Mouse (Mus musculus): ENCODE measurements around the gene Chchd3. TPM values are rescaled to one million over a fixed set of nuclear protein-coding genes. Genes with fewer than 3 reads are reported as not detected.

Gene Chchd3
- polyA plus RNA-seq, 1 experiment: 68.9 TPM

GRCm38 (mm10) chr6:32845463-32845862 is 214.6 kb downstream of the Chchd3 start:
- Histone ChIP-seq H3K4me1 (replicated peaks; ENCODE audit: control insufficient read depth, insufficient read depth, low read length) (no peaks in the 10 kb centered on the region), H3K27ac (ENCODE audit: control insufficient read depth, insufficient read depth, low read length) (no peak overlapping the region), H3K27me3 (ENCODE audit: control insufficient read depth, insufficient read depth, low read length) (no peaks in the 10 kb centered on the region), H3K4me3 (ENCODE audit: control insufficient read depth, insufficient read depth, low read length) (no peak overlapping the region), H3K36me3 (ENCODE audit: control insufficient read depth, insufficient read depth, low read length) (no peaks in the 10 kb centered on the region)
- DNase-seq: no peak
- 86% methylated on average over 1 of the region's 1 CpGs for WGBS
- no peak for TF ChIP-seq POLR2A (IDR thresholded peaks at IDR 0.05; ENCODE audit: control insufficient read depth, extremely low read depth, insufficient read depth, low read length, poor library complexity)
- TF ChIP-seq CTCF (IDR thresholded peaks at IDR 0.05; ENCODE audit: borderline replicate concordance, control insufficient read depth, extremely low read depth, insufficient read depth, low read length, poor library complexity): no peak

- 92% methylated on average over 2 of the region's 2 CpGs for WGBS
- H3K4me3 ChIP-seq (ENCODE audit: control insufficient read depth, insufficient read depth, low read length): no peak overlapping the region
These were observed 222.1 kb downstream of the Chchd3 start for GRCm38 (mm10) chr6:32837939-32838301.

GRCm38 (mm10) chr6:32837165-32837938 is 222.7 kb downstream of the Chchd3 start:
- no peaks in the 10 kb centered on the region for H3K4me1 ChIP-seq (replicated peaks; ENCODE audit: control insufficient read depth, insufficient read depth, low read length)
- no peak for TF ChIP-seq POLR2A (IDR thresholded peaks at IDR 0.05; ENCODE audit: control insufficient read depth, extremely low read depth, insufficient read depth, low read length, poor library complexity)
- TF ChIP-seq CTCF (IDR thresholded peaks at IDR 0.05; ENCODE audit: borderline replicate concordance, control insufficient read depth, extremely low read depth, insufficient read depth, low read length, poor library complexity): no peak
- H3K27ac ChIP-seq (ENCODE audit: control insufficient read depth, insufficient read depth, low read length): no peak overlapping the region
- 96% methylated on average over 7 of the region's 7 CpGs for WGBS
- no peaks in the 10 kb centered on the region for H3K27me3 ChIP-seq (ENCODE audit: control insufficient read depth, insufficient read depth, low read length)
- no peaks in the 10 kb centered on the region for H3K36me3 ChIP-seq (ENCODE audit: control insufficient read depth, insufficient read depth, low read length)
- H3K4me3 ChIP-seq (ENCODE audit: control insufficient read depth, insufficient read depth, low read length): no peak overlapping the region
- DNase-seq: no peak

More at GRCm38 (mm10) chr6:32837939-32838301, 222.1 kb downstream of the Chchd3 start:
- H3K27ac ChIP-seq (ENCODE audit: control insufficient read depth, insufficient read depth, low read length): no peak overlapping the region
- no peaks in the 10 kb centered on the region for H3K27me3 ChIP-seq (ENCODE audit: control insufficient read depth, insufficient read depth, low read length)
- no peaks in the 10 kb centered on the region for H3K4me1 ChIP-seq (replicated peaks; ENCODE audit: control insufficient read depth, insufficient read depth, low read length)
- no peaks in the 10 kb centered on the region for H3K36me3 ChIP-seq (ENCODE audit: control insufficient read depth, insufficient read depth, low read length)
- no peak for DNase-seq
- TF ChIP-seq CTCF (IDR thresholded peaks at IDR 0.05; ENCODE audit: borderline replicate concordance, control insufficient read depth, extremely low read depth, insufficient read depth, low read length, poor library complexity) (no peak), POLR2A (IDR thresholded peaks at IDR 0.05; ENCODE audit: control insufficient read depth, extremely low read depth, insufficient read depth, low read length, poor library complexity) (no peak)

- Histone ChIP-seq H3K4me3 (ENCODE audit: control insufficient read depth, insufficient read depth, low read length) (no peak overlapping the region), H3K27me3 (ENCODE audit: control insufficient read depth, insufficient read depth, low read length) (no peaks in the 10 kb centered on the region), H3K27ac (ENCODE audit: control insufficient read depth, insufficient read depth, low read length) (no peak overlapping the region), H3K4me1 (replicated peaks; ENCODE audit: control insufficient read depth, insufficient read depth, low read length) (no peaks in the 10 kb centered on the region), H3K36me3 (ENCODE audit: control insufficient read depth, insufficient read depth, low read length) (no peaks in the 10 kb centered on the region)
- DNase-seq: no peak
- TF ChIP-seq POLR2A (IDR thresholded peaks at IDR 0.05; ENCODE audit: control insufficient read depth, extremely low read depth, insufficient read depth, low read length, poor library complexity): no peak
- no peak for TF ChIP-seq CTCF (IDR thresholded peaks at IDR 0.05; ENCODE audit: borderline replicate concordance, control insufficient read depth, extremely low read depth, insufficient read depth, low read length, poor library complexity)
- 94% methylated on average over 12 of the region's 12 CpGs for WGBS
These were observed 236.0 kb downstream of the Chchd3 start for GRCm38 (mm10) chr6:32823856-32824620.

- peaks cover 10% of the 10 kb centered on the region for H3K4me1 ChIP-seq (replicated peaks; ENCODE audit: control insufficient read depth, insufficient read depth, low read length)
- no peak overlapping the region for H3K4me3 ChIP-seq (ENCODE audit: control insufficient read depth, insufficient read depth, low read length)
- DNase-seq: no peak
- H3K27me3 ChIP-seq (ENCODE audit: control insufficient read depth, insufficient read depth, low read length): no peaks in the 10 kb centered on the region
- H3K36me3 ChIP-seq (ENCODE audit: control insufficient read depth, insufficient read depth, low read length): no peaks in the 10 kb centered on the region
- 97% methylated on average over 4 of the region's 4 CpGs for WGBS
- TF ChIP-seq POLR2A (IDR thresholded peaks at IDR 0.05; ENCODE audit: control insufficient read depth, extremely low read depth, insufficient read depth, low read length, poor library complexity): no peak
- TF ChIP-seq CTCF (IDR thresholded peaks at IDR 0.05; ENCODE audit: borderline replicate concordance, control insufficient read depth, extremely low read depth, insufficient read depth, low read length, poor library complexity): no peak
- no peak overlapping the region for H3K27ac ChIP-seq (ENCODE audit: control insufficient read depth, insufficient read depth, low read length)
These were observed 241.1 kb downstream of the Chchd3 start for GRCm38 (mm10) chr6:32818961-32819360.

GRCm38 (mm10) chr6:32808796-32809195 is 251.3 kb downstream of the Chchd3 start:
- no peaks in the 10 kb centered on the region for H3K36me3 ChIP-seq (ENCODE audit: control insufficient read depth, insufficient read depth, low read length)
- no peak overlapping the region for H3K4me3 ChIP-seq (ENCODE audit: control insufficient read depth, insufficient read depth, low read length)
- no peak overlapping the region for H3K27ac ChIP-seq (ENCODE audit: control insufficient read depth, insufficient read depth, low read length)
- WGBS: 96% methylated on average over 1 of the region's 1 CpGs
- TF ChIP-seq POLR2A (IDR thresholded peaks at IDR 0.05; ENCODE audit: control insufficient read depth, extremely low read depth, insufficient read depth, low read length, poor library complexity) (no peak), CTCF (IDR thresholded peaks at IDR 0.05; ENCODE audit: borderline replicate concordance, control insufficient read depth, extremely low read depth, insufficient read depth, low read length, poor library complexity) (no peak)
- H3K4me1 ChIP-seq (replicated peaks; ENCODE audit: control insufficient read depth, insufficient read depth, low read length): no peaks in the 10 kb centered on the region
- no peak for DNase-seq
- no peaks in the 10 kb centered on the region for H3K27me3 ChIP-seq (ENCODE audit: control insufficient read depth, insufficient read depth, low read length)

Measured in thymus, adult 2 months (tissue).